Mouse (Mus musculus) inflammation-experienced regulatory T-cells, adult 6 months (primary cell): ENCODE results near the gene Rimbp3. TPM values are rescaled to one million over a fixed set of nuclear protein-coding genes. Genes with fewer than 3 reads are reported as not detected.
"Not testable (repeated sequence)": the region's sequence is repeated elsewhere in the genome, so short reads cannot be mapped to it uniquely, and the experiment has no call there.

Source experiments
- ATAC-seq: one replicate; pipeline ENCODE4 v1.8.0; 2017
- polyA plus RNA-seq, 3 experiments: library from polyadenylated mRNA; unstranded; fragments of 100-300 nt; shearing (Covaris generic); gene quantifications; one replicate each; pipeline ENCODE4 v1.2.1; 2017

The Rimbp3 gene
- under 1 TPM in 1 of 3 experiments, not detected in 2; 0.07 TPM for polyA plus RNA-seq

GRCm38 (mm10) chr16:17208389-17209361 is at the start of gene Rimbp3:
TSS of gene Rimbp3 (plus strand) at chr16:17208603.
- peak; percentile 75 for ATAC-seq

GRCm38 (mm10) chr16:17165478-17165877 is 42.9 kb upstream of the Rimbp3 start:
- ATAC-seq, result not testable (repeated sequence)

- no peak for ATAC-seq
These were observed 41.2 kb upstream of the Rimbp3 start for GRCm38 (mm10) chr16:17167179-17167578.

GRCm38 (mm10) chr16:17168049-17168448 is 40.4 kb upstream of the Rimbp3 start:
- no peak for ATAC-seq

DNA sequence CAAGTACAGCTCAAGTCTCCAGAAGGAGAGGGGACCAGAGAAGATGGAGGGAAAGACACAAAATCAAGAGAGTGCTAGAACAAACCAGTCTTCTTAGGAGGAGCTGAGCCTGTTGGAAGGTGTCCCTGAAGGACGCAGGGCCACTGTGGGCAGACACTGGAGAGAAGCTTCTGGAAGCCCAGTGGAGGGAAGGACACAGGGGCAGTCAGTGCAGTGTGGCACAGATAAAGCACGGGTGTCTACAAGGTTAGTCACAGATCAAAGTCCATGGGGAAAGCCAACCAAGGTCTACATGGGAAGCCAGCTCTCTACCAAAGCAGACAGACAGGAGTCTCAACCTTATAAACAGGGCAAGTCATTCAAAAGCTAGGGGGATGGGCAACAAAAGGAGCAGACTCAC is 32.6 kb upstream of the Rimbp3 start:
- ATAC-seq, result no peak

DNA sequence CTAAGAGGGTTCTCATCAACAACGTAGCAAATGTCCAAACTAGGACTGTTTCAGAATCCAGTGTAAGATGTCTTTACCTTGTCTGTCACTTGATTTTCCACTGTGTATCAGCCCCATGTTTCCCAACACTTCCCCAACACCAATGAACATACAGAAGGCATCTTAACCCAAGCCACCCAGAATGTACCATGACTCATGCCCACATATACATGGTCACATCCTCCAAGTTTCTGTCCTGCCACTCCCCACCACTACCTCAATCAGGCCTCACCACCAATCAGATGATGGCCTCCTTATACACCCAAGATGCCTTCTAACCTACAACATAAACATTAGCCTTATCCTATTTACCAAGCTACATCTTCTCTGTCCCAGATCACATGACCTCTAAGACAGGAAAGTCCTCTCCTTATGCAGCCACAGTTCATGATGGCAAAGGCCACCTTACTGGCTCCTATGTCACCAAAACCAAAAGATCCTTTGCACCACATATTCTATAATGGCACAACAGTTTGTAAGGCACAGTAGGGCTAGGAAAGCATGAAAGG is 30.7 kb upstream of the Rimbp3 start:
- no peak for ATAC-seq

DNA sequence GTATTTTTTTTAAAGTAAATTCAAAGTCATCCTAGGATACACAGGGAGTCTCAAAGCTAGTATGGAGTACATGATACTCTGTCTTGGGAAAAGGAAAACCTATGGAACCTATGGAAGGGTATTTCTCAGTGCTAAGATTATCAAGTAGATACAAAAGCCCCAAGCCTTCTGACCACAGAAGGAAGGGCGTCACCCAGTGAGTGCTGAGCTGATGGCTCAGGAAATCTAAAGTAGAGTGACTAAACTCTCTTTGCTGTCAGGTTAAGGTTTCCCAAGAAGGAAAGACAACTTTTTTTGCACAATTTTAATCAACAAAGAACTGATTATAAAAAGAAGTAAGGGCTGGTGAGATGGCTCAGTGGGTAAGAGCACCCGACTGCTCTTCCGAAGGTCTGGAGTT is 28.7 kb upstream of the Rimbp3 start:
- ATAC-seq, result no peak

- no peak for ATAC-seq
These were observed 27.0 kb upstream of the Rimbp3 start for GRCm38 (mm10) chr16:17181382-17181781.

- ATAC-seq, result no peak
These were observed 26.3 kb upstream of the Rimbp3 start for GRCm38 (mm10) chr16:17182136-17182535.

GRCm38 (mm10) chr16:17183003-17183402 is 25.4 kb upstream of the Rimbp3 start:
- ATAC-seq, result no peak

GRCm38 (mm10) chr16:17185475-17185874 is 22.9 kb upstream of the Rimbp3 start:
- ATAC-seq, result no peak

DNA sequence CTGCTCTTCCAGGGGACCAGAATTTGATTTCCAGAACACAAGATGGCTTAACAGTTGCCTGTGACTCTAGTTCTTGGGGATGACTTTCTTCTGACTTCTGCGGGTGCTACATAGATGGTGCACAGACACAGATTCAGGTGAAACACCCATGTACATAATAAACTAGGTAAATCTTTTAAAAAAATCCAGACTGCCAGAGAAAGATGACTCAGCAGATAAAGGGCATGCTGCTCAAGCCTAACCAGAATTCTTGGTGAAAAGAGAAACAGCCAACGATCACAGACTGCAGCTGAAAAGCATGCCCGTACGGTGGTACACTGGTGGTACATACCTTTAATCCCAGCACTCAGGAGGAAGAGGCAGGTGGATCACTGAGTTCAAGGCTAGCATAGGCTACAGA is 14.6 kb upstream of the Rimbp3 start:
- no peak for ATAC-seq

DNA sequence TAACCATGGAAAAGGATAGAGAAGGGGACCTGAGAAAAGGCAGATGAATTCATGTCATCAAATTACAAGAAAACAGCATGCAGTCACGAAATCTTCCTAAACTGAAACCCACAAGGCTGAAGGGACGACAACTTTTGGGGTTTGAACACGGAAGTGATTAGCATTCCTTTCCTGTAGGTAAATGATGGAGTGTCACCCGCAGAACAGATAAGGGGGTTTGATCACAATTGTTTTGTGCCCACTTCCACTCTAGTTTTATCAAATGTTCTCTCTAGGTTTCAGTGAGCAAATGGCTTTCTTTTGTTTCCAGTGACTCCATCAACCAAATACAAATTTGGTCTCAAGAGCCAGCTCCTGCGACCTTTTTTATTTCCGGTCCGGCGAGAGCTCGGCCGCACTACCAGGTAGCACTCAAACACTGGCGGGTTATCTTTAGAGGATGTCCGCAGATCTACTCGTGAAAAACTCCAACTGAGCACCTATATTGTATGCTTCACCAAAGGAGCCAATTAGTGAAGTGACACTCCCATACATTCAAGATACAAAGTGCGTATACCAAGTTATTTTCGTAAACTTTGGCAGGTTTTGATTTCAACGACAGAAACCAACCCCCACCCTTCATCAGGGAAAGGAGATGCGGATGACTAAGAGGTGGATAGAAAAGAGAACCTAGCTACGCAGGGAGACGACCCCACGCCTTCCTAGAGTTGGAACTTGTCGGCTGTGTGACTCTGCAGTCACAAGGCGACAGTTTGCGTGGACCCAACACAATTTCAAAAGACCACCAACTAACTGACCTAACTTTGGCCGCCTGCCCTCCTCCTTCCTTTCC is 8.1 kb upstream of the Rimbp3 start:
- ATAC-seq, result peak; percentile 18

DNA sequence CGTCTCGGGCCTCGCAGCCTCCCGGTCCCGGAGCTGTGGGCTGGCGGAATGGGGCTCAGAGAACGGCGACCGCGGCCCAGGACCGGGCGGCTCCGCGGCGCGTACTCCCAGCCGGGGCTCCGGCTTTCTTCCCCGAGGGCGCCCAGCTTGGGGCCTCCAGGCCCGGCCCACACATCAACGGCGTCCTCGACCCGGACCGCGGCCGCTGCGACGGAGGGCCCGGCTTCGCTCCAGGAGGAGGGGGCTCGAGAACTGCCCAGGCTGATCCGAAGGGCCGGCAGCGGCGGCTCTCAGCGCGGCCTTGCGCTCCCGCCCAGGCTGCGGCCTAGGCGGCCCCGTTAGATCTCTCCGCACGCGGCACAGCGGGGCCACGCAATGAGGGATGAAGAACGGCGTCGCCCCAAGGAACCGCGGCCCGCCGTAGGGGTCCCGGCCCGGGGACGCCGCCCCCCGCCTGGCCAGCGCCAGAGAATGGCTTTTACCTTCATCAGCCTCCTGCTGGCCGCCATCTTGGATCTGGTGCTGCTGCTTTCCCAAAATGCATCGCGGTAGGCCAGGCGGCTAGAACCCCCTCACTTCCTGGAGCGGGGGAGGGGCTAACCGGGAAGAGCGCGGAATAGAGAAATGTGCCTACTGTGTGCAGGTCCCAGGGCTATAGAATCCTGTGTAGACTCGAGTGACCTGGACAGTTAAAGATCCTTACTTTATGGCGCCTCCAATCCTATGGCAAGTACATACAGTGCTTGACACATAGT is 7.3 kb upstream of the Rimbp3 start:
- peak; percentile 82 for ATAC-seq

DNA sequence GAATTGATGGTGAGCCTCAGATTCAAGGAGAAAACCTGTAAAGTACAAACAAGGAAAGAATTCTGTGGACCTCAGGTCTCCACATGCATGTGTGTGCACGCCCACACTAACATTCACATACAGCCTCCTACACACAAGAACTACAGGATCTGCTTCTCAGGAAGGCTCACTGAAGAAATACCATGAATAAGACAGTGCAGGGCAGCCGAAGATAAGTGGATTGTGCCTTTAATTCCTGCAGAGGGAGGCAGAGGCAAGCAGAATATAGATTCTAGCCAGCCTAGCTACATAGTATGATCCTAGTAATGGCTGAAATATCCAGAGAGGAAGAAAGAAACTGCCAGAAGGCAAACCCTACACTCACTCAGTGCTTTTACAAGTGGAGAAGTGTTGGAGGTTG is 6.4 kb upstream of the Rimbp3 start:
- no peak for ATAC-seq

GRCm38 (mm10) chr16:17202549-17202948 is 5.9 kb upstream of the Rimbp3 start, which contains the start of gene Ube2l3:
TSS of gene Ube2l3 (minus strand) at chr16:17202649.
- no peak for ATAC-seq

GRCm38 (mm10) chr16:17204990-17205389 is 3.4 kb upstream of the Rimbp3 start:
- peak; percentile 19 for ATAC-seq

GRCm38 (mm10) chr16:17209404-17209960 is 1.1 kb downstream of the Rimbp3 start:
- ATAC-seq, result no peak

DNA sequence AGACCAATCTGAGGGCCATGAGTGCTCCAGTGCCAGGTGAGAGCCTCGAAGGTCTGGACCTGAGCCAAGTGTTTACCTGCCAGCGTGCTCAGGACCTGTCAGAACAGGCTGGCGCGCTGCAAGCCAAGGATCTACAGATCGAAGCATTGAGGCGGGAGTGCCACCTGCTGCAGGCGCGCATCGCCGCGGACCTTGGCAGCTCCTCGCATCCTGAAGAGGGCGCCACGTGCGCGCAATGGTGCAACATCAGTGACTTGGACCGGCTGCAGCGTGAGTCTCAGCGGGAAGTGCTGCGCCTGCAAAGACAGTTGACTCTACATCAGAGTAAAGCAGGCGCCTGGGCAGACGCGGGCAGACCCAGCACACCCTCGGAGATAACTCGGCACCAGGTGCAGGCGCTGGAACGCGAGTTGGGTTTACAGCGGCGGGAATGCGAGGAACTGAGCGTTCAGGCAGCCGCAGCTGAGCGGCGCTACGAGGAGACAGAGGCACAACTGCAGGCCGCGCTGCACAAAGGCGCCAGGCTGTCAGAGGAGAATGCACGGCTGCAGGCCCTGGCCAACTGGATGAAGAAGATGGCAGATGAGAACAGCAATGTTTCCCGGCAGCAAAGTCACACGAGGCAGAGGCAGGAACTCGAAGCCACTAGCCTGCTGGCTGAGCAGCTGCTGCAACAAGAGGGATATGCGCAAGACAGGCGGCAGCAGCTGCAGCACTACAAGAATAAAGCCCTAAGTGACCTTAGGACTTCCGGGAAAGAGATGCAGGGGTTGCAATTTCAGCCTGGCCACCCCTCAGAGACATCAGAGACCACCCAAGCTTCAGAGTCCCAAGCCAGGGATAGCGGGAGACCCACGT is 1.8 kb downstream of the Rimbp3 start:
- peak; percentile 82 for ATAC-seq

DNA sequence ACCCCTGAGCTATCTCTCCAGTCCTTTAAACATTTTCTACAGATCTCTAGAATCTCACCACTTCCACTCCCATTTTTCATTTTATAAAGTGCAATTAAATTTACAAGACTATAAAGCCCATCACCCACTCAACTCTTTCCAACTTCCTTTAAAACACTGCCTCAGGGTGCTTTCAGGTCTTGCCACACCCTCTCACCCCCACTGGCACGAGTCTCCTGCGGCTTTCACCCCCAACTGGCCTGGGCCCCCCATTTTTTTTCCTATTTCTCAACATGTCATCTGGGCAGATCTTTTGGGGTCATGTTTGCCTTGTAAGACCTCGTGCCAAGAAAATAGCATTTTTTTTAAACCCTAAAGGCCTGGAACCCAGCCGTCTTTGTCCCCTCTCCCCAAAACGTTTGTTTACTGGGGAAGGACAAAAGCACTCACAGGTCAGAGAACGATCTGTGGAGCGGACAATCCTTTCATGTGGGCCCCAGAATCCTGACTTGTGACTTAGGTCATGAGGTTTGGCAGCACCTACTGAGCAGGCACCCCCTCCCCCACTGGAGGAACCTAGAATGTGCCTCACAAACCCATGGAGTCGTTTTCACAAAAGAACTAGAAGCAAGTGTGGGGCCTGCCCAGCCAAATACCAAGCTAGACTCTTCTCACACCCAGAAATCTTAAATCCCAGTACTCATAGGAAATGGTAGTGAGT is 8.7 kb downstream of the Rimbp3 start:
- ATAC-seq, result no peak
